Mouse (Mus musculus): ENCODE data around the gene Eml4. TPM values are rescaled to one million over a fixed set of nuclear protein-coding genes. Genes with fewer than 3 reads are reported as not detected.
A peak's percentile ranks its signal among the peaks of the same experiment; 100 is the strongest.

The Eml4 gene
- total RNA-seq, 2 experiments from 2014 or later, result 23.3 to 26.1 TPM

DNA sequence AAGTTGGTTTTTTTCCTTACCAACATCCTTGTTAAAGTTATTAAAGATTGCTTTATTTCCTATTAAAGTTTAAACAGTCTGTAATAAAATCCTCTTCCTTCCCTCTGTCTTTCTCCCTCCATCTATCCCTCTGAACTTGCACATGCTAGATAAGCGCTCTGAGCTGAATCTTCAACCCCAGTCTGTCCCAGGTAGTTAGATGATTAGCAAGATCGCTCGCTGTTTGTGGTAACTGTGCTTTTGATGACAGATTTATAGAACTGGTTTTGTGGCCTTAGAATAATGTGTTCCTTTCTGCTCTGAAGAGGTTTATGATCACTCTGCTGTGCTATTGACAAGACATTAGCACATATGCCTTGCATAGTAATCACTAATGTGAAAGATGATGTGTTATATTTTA is 25.1 kb downstream of the Eml4 start:
- no peak for TF ChIP-seq CTCF (conservative IDR thresholded peaks at IDR 0.05)
- no peak for DNase-seq (ENCODE audit: low spot score in 2 of 2)
- Histone ChIP-seq H3K4me3 (no peak overlapping the region), H3K27ac (no peak overlapping the region)

- no peak overlapping the region for H3K4me3 ChIP-seq
- DNase-seq (ENCODE audit: low spot score in 2 of 2), result no peak
- no peak for TF ChIP-seq CTCF (conservative IDR thresholded peaks at IDR 0.05)
- peak overlapping the region; percentile 14; the same call in 1 of the 2 replicates for H3K27ac ChIP-seq
These were observed 26.1 kb downstream of the Eml4 start for GRCm38 (mm10) chr17:83376801-83377200.

- Histone ChIP-seq H3K4me3 (no peak overlapping the region), H3K27ac (peak overlapping the region; percentile 28; the same call in 1 of the 2 replicates)
- no peak for TF ChIP-seq CTCF (conservative IDR thresholded peaks at IDR 0.05)
- DNase-seq (ENCODE audit: low spot score in 2 of 2), result no peak
These were observed 27.2 kb downstream of the Eml4 start for GRCm38 (mm10) chr17:83377755-83378443.

GRCm38 (mm10) chr17:83378444-83378762 is 27.7 kb downstream of the Eml4 start:
- no peak for DNase-seq (ENCODE audit: low spot score in 2 of 2)
- Histone ChIP-seq H3K4me3 (no peak overlapping the region), H3K27ac (peak overlapping the region; percentile 28; the same call in 1 of the 2 replicates)
- no peak for TF ChIP-seq CTCF (conservative IDR thresholded peaks at IDR 0.05)

DNA sequence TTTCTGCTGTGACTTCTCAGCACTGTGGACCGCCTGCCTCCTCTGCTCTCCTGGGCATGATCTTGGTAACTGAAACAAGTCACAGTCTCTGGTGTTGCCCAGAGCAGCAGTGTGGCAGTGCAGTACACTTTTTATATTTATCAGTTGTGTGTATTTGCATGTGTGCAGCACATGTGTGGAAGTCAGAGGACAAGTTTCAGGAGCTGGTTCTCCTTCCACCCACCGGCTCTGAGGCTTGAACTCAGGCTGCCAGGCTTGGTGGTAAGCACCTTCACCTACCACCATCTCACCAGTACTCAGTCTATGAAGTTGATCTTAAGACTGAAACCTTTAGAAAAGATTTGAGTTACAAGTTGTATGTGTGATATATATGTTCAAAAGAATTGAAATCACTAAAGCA is 28.6 kb downstream of the Eml4 start:
- TF ChIP-seq CTCF (conservative IDR thresholded peaks at IDR 0.05), result no peak

DNA sequence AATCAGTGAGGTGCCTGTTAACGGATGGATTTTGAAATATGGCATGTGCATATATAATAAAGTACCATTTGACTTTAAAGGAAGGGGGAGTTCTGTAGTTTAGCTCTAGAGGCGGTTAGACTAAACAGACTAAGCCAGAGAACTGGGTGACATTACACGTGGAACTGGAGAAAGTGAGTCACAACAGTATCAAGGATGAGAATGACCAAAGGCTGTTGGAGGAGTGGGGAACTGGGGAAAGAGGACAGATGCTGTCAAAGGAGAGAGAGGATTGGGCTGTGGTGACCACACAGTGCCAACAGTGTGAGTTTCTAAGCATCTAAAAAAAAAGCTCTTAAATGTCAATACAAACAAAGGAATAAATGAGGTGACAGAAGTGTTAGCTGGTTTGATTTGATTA is 29.1 kb downstream of the Eml4 start:
- Histone ChIP-seq H3K4me3 (no peak overlapping the region), H3K27ac (no peak overlapping the region)
- no peak for DNase-seq (ENCODE audit: low spot score in 2 of 2)
- no peak for TF ChIP-seq CTCF (conservative IDR thresholded peaks at IDR 0.05)

More for the DNA sequence above, 28.6 kb downstream of the Eml4 start:
- Histone ChIP-seq H3K4me3 (no peak overlapping the region), H3K27ac (no peak overlapping the region)
- no peak for DNase-seq (ENCODE audit: low spot score in 2 of 2)

- no peak overlapping the region for H3K27ac ChIP-seq
- no peak for DNase-seq (ENCODE audit: low spot score in 2 of 2)
- TF ChIP-seq CTCF (conservative IDR thresholded peaks at IDR 0.05), result no peak
These were observed 32.0 kb downstream of the Eml4 start for GRCm38 (mm10) chr17:83382752-83383151.

GRCm38 (mm10) chr17:83384981-83385380 is 34.2 kb downstream of the Eml4 start:
- no peak for TF ChIP-seq CTCF (conservative IDR thresholded peaks at IDR 0.05)
- Histone ChIP-seq H3K4me3 (no peak overlapping the region), H3K27ac (no peak overlapping the region)
- DNase-seq (ENCODE audit: low spot score in 2 of 2), result no peak

More at GRCm38 (mm10) chr17:83382752-83383151, 32.0 kb downstream of the Eml4 start:
- no peak overlapping the region for H3K4me3 ChIP-seq

DNA sequence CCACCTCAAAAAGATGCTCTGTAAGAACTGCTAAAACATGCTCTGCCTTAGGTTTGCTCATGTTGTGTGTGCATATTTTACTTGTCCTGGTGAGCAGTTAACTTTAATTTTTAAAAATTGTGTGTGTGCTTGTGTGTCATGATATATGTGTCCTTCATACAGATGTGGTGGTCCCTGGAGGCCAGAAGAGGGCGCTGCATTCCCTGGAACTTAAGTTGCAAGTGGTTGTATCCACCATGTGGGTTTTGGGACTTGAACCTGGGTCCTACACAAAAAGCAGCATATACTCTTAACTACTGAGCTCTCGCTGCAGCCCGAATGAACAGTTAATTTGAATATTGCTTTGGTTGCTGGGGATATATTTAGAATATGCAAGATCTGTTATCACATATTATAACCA is 36.4 kb downstream of the Eml4 start:
- Histone ChIP-seq H3K27ac (no peak overlapping the region), H3K4me3 (no peak overlapping the region)
- TF ChIP-seq CTCF (conservative IDR thresholded peaks at IDR 0.05), result peak; percentile 52
- DNase-seq (ENCODE audit: low spot score in 2 of 2), result no peak

DNA sequence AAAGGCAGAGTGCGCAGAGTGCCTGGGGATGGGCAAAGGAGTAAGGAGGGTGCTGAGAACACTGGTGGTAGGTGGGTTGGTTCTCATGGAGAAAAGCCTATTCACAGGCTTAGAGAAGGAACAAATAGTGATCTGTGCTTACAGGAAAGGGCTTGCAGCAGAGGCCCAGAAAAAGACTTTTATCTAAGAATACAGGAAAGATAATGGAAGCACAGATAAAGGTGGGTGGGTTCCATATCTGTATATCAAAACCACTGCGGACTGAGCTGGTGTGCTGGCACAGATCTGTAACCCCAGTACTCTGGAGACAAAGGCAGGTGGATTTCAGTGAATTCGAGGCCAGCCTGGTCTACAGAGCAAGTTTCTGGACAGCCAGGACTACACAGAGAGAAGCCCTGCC is 43.3 kb downstream of the Eml4 start:
- no peak for DNase-seq (ENCODE audit: low spot score in 2 of 2)
- H3K27ac ChIP-seq, result no peak overlapping the region
- H3K4me3 ChIP-seq, result no peak overlapping the region
- no peak for TF ChIP-seq CTCF (conservative IDR thresholded peaks at IDR 0.05)

DNA sequence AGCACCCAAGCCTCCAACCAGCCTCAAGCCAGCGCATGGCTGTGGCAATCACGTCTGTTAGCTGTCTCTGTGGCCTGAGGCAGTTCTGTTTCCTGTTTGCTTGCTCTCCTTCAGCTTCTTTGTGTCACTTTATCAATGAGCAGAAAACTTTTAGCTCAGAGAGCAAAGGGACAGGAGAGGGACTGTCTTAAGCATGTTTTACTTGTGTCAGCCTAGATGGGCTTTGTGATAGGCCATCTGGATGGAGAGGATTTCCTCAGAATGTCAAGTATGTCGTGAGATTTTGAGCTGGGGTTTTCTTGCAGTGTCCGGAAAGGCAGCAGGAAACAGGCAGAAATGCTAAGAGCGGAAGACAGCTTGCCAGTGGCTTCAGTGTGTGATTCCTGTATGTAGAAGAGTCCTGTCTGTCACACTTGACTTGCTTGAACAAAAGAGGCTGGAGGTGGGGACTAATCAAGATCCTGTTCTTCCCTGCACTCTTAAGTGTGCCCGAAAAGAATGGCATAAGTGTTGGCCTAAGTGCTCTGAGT is 46.9 kb downstream of the Eml4 start:
- H3K27ac ChIP-seq, result peak overlapping the region; percentile 39; the same call in 1 of the 2 replicates
- TF ChIP-seq CTCF (conservative IDR thresholded peaks at IDR 0.05), result no peak
- no peak for DNase-seq (ENCODE audit: low spot score in 2 of 2)
- no peak overlapping the region for H3K4me3 ChIP-seq

GRCm38 (mm10) chr17:83398756-83399155 is 48.0 kb downstream of the Eml4 start:
- H3K4me3 ChIP-seq, result no peak overlapping the region
- no peak for TF ChIP-seq CTCF (conservative IDR thresholded peaks at IDR 0.05)
- DNase-seq (ENCODE audit: low spot score in 2 of 2), result no peak
- H3K27ac ChIP-seq, result no peak overlapping the region

DNA sequence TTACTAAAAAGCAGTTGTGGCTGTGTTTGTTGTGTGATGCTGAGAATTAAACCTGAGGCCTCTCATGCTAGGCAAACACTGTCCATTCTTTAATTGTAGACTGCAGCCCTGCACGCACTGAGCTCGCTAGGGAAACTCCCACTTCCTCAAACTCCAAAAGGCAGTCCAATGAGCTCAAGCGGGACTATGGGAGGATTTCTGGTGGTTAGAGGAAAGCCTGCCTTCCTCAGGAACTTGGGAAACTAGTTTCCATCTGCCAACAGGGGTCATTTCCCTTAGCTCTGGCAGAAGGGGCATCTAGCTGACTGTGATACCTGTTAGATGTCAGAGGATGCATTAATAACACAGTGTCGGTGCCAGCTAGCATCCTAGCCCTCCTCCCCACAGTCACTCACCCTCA is 79.9 kb downstream of the Eml4 start:
- Histone ChIP-seq H3K4me3 (no peak overlapping the region), H3K27ac (no peak overlapping the region)
- TF ChIP-seq CTCF (conservative IDR thresholded peaks at IDR 0.05), result no peak
- DNase-seq (ENCODE audit: low spot score in 2 of 2), result no peak

DNA sequence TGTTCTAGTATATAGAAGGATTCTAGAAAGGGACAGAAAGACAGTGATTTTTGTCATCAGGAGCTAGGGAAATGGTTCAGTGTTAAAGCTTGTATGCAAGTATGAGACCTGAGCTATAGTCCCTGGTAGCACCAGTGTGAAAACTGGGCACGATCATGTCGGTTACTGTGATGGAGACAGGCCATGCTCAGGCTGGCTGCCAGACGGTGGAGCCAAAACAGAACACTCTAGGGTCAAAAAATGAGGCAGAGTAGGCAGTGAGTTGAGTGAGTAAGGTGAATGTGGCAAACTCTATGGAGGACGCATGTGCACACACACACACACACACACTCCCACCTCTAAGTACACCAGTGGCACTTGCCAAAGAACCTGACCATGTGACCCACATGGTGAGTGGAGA is 92.7 kb downstream of the Eml4 start:
- H3K27ac ChIP-seq, result no peak overlapping the region
- TF ChIP-seq CTCF (conservative IDR thresholded peaks at IDR 0.05), result no peak
- DNase-seq (ENCODE audit: low spot score in 2 of 2), result no peak

More for the DNA sequence above, 92.7 kb downstream of the Eml4 start:
- H3K4me3 ChIP-seq, result no peak overlapping the region
